Mouse (Mus musculus) heart, adult 11 months (tissue): ENCODE measurements at regions not wholly inside any gene's neighbourhood (a gene's known extent, or its start where the extent isn't known, plus 50 kb on each side); places are given as distances from the start of the nearest gene placed in this dataset.
"Not testable (repeated sequence)": the region's sequence is repeated elsewhere in the genome, so short reads cannot be mapped to it uniquely, and the experiment has no call there.

Experiments
- DNase-seq: peaks from one replicate; pipeline ENCODE4 v3.0.0; 2022

GRCm38 (mm10) chr4:153616938-153617337 lies 134.3 kb upstream of the Ajap1 start:
- no peak for DNase-seq

DNA sequence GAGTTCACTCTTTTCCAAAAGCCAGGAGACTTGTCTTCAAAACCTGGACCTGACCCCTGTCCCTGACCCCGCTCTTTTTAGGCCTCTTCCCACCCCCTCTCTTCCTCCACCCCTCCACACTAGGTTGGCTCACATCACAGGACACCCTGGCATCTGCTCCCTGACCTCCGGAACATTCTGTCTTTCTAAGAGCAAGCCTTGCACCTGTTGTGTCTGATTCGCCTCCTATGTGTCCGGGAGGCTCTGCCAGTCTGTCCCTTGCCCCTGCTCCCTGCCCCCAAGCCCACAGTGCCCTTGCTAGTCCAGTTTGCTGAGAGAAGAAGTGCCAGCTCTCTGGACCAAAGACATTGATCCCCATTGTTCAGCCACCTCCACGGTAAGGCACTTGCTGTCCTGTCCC lies 138.3 kb upstream of the Ajap1 start:
- DNase-seq = no peak

GRCm38 (mm10) chr4:153631161-153631560 lies 148.6 kb upstream of the Ajap1 start:
- DNase-seq = no peak

GRCm38 (mm10) chr4:153632056-153632455 lies 149.4 kb upstream of the Ajap1 start:
- no peak for DNase-seq

GRCm38 (mm10) chr4:153632551-153632950 lies 149.9 kb upstream of the Ajap1 start:
- no peak for DNase-seq

GRCm38 (mm10) chr4:153633260-153633659 lies 150.6 kb upstream of the Ajap1 start:
- DNase-seq = no peak

DNA sequence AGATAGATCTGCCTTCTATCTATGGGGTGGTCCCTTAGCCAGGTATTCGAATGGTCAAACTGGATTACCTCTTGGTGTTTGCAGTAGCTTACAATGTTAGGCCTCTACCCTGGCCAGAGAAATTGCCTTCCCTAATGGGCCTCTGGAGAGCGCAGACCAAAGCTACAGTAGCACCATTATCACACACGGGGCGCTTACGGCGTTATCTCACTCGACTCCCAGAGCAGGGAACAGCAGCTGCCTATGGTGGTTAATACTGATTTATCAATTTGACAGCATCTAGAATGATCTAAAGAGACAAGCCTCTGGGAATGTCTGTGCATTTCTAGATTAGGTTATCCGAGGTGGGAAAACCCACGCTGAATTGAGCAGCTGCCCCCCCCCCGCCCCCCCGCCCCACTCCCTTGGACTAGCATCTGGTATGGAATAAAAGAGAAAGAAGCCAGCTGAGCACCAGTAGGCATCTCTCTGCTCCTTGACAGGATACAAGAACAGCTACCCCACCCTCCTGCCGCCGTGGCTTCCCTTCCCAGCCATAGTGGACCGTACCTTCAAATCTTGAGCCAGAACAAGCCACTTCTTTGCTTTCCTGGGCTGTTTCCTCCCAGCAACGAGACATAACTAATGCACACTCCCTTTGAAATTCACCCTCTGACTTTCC lies 151.7 kb upstream of the Ajap1 start:
- DNase-seq = no peak

DNA sequence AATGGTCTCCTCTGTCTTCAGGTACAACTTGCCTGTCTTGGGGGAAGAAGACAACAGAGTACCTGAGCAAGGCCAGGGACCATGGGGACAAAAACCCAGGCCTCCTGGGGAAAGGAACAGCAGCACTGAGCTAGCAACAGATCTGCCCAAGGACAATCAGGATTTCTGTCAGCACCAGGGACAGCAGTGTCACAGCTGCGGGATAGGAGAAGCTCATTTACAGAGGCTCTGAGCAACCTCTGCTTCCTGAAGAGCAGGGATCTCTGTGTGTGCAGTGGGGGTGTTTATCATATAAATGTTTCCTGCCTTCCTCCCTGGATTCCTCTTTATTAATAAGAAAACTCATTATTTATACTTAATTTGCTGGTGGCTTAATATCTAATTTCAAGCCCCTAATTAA lies 155.4 kb upstream of the Ajap1 start:
- DNase-seq = no peak

DNA sequence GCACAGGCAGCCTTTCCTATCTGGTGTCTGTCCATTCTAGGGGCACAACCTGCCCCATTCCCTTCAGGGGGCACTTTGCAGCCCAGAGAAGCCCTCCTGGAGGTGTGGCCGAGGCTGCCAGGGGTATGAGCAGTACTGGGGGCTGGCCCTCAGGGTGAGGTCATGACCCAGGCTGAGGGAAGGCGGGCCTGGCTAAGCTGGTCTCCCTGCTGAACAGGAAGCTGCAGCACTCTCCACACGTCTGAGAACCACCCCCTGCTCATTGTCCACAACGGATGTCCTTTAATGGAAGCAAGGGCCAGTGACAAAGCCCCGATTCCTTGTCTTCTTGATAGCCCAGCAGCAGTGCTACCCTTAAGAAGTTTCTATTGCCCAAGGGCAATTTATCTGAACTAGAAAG lies 169.2 kb upstream of the Ajap1 start:
- DNase-seq = no peak

GRCm38 (mm10) chr4:153652841-153653240 lies 170.2 kb upstream of the Ajap1 start:
- no peak for DNase-seq

GRCm38 (mm10) chr4:153662731-153663130 lies 180.1 kb upstream of the Ajap1 start:
- DNase-seq = peak; percentile 95

GRCm38 (mm10) chr4:153666626-153667236 lies 184.1 kb upstream of the Ajap1 start:
- DNase-seq = not testable (repeated sequence)

- DNase-seq = no peak
These were observed 186.5 kb upstream of the Ajap1 start for GRCm38 (mm10) chr4:153669070-153669469.

GRCm38 (mm10) chr4:153670216-153670615 lies 187.6 kb upstream of the Ajap1 start:
- DNase-seq = no peak

- no peak for DNase-seq
These were observed 192.8 kb upstream of the Ajap1 start for GRCm38 (mm10) chr4:153675431-153675830.

- no peak for DNase-seq
These were observed 196.5 kb upstream of the Ajap1 start for GRCm38 (mm10) chr4:153679151-153679550.

DNA sequence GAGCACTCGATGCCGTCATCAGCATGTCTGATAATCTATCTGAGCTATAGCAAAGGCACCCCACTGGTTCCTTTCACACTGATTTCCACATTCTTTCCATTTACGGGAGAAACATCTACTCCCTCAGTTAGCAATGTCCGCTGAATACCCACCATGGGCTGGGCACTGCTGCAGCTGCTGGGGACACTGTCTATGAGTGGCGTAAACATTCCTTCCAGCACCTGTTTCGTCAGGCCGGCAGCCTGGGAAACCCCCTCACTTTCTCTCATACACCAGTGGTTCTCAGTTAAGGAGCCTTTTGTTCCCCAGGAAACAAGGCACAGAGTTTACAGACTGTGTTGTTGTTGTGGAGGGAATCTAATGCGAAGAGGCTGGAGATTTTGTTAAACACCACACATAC lies 205.8 kb upstream of the Ajap1 start:
- no peak for DNase-seq

DNA sequence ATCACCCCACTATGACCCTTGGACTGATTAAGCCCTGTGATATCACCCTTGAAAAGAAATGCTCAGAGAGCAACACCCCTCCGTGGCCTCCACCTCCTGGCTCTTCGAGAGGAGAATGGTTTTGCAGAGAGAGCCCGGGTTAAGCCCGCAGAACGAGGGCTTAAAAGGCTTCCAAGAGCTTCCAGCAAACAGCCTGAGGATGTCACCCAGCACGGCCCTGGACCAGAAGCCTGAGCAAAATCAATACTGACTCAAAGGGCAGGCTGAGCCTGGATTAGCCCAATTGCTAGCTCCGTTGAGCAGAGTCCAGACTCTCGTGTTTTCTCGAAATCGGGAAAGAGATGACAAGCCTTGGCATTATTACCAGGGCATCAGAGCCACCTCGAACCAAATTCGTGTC lies 211.3 kb upstream of the Ajap1 start:
- no peak for DNase-seq

DNA sequence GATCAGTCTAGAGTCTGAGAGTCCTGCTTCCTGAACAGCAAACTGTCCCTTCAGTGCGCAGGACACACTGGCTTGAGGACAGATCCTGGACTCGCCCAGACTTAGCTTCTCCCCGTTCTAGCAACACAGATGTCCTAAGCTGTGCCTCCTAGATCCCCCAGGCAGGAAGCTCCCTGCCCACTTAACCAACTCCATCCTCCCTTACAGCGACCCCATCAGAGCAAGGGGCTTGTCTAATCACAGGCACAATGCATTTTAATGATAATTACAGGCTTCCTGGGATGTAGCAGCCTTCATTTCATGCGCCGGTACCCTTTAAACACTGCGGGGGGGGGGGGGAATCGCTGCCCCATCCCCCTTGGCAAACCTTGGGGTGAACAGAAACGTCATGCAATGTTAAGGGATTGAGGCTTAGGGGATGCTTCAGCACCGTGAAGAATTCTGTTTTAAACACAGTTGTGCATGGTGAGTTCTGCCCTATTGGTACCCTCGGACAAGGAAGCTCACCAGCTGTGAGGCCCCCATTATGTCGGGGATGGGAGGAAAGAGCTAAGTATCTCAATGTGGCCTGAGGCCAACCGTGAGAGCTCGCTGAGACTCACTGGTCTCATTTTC lies 213.9 kb upstream of the Ajap1 start:
- DNase-seq = no peak

GRCm38 (mm10) chr4:153707218-153707617 lies 224.6 kb upstream of the Ajap1 start:
- peak; percentile 89 for DNase-seq

GRCm38 (mm10) chr4:153714995-153715645 lies 232.5 kb upstream of the Ajap1 start:
- DNase-seq = no peak

DNA sequence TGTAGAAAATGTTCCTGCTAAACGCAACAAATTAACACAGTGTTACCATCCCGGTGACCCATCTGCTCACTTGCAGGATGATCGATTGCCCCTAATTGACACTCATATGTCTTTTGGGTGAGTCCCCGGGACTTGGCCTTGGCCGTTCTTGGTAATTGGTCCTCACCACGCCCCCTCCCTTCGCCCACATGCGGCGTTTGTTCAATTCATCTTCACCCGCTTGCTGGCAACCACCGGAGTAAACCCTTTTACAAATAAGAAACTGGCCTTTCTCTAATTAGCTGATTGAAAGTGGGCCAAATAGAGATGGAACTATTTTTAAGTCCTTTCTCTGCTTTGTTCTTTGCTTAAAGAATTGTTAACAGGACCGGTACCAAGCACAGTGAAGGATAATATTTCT lies 234.7 kb upstream of the Ajap1 start:
- DNase-seq = no peak

- no peak for DNase-seq
These were observed 233.0 kb upstream of the A430005L14Rik start for GRCm38 (mm10) chr4:153724045-153724444.

GRCm38 (mm10) chr4:153727273-153727672 lies 229.8 kb upstream of the A430005L14Rik start:
- no peak for DNase-seq
